Mouse (Mus musculus) fat pad, adult 2 months (tissue): ENCODE measurements around the gene Kazald1.
"Not testable (repeated sequence)": the region's sequence is repeated elsewhere in the genome, so short reads cannot be mapped to it uniquely, and the experiment has no call there.

Experiments
- DNase-seq: peaks from one replicate; pipeline ENCODE4 v3.0.0-alpha.2; 2011; ENCODE audit warnings: low read depth, low spot score; ENCODE audit errors: extremely low read depth

Kazald1 gene

DNA sequence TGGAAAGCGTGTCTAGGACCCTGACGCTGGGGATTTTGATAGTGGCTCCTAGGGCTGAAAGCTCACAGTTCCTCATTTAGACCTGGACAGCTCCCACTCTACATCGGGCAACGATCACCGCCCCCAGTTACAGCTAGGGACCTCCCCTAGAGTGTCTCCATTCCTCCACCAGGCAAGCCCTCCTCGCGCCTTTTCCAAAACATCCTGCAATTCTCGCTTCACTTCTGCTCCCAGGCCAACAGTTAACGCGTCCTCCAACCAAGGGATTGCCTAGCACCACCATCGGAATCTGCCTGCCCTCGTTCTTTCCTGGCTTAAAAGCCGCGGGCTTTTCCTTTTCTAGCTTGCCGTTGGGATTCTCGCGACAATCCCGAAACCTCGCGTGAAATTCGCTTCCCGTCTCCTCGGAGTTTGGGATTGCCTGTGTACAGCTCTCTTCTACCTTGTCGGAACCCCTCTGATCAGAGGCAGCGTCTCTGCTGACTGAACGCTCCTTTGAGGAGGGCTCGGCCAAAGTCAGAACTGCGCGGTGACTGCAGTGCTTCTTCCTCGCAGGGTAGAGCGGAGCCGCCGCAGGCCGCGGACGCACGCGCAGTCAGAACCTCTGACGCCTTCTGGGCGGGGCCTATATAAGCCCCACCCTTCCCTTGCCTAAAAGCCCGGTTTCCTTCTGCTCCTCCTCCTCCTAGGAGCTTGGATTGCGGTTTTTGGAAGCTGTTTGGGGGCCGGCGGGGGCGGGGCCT is at the start of gene Kazald1:
Kazald1 (plus strand) TSS at position 662 of the 743 bp plus-strand sequence.
- DNase-seq = no peak

DNA sequence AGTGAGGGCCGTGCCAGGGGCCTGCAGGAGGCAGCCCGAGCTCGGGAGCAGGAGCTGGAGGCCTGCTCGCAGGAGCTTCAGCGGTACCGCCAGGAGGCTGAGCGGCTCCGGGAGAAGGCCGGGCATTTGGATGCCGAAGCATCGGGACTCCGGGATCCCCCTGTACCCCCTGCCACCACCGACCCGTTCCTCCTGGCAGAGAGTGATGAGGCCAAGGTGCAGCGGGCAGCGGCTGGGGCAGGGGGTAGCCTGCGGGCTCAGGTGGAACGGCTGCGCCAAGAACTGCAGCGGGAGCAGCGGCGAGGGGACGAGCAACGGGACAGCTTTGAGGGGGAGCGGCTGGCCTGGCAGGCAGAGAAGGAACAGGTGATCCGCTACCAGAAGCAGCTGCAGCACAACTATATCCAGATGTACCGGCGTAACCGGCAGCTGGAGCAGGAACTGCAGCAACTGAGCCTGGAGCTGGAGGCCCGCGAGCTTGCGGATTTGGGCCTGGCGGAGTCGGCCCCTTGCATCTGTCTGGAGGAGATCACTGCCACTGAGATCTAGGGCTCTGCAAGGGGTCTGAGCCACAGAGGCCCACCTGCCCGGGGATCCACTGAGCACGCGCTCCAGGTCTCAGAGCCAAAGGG is 49.0 kb upstream of the Kazald1 start:
- no peak for DNase-seq

DNA sequence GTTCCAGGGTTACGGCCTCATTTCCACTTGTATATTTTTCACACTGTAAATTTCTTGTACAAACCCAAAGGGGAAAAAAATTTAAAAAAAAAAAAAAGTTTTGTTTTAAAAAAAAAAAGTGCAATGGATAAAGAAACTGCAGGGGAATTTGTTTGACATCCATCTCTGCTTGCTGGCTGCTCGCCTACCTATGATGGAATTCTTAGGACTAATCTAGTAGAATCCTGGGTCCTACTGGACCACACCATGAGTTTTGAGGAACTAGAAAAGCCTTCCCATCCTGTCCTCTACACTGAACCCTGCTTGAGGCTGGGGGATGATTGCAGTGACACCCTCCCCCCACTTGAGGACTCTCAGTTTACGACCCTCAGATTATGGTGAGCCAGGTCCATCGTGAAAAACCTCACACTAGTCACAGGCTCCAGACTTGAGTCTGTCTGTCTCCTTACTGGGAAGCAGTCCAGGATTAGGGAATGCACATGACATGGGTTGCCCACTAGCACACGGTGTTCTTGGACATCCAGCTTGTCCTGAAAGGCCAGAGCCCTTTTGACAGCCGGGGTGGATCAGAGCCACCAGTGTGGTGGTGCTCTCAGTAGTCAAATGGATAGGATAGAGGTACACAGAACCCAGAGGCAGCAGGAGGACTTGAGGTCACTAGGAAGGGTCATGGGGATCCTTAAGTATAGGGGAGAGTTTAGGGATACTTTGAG is 47.9 kb upstream of the Kazald1 start:
- DNase-seq = no peak

DNA sequence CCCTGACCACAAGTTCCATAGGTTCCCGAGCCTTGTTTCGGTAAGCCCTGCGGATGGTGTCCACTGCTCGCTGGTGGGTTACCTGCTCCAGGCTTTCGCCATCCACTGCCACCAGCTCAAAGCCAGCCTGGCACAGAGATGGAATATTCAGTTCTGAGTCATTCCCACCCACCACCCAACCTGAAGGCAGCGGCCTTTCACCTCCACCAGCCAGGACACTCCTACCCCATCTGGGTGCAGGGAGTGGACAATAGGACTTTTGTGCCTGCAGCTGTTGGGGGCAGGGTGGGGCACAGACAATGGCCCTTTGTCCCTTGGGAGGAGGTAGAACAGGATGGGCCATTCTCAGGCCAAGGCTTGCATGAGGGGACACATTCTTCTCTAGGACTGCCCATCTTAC is 47.2 kb upstream of the Kazald1 start:
- no peak for DNase-seq

DNA sequence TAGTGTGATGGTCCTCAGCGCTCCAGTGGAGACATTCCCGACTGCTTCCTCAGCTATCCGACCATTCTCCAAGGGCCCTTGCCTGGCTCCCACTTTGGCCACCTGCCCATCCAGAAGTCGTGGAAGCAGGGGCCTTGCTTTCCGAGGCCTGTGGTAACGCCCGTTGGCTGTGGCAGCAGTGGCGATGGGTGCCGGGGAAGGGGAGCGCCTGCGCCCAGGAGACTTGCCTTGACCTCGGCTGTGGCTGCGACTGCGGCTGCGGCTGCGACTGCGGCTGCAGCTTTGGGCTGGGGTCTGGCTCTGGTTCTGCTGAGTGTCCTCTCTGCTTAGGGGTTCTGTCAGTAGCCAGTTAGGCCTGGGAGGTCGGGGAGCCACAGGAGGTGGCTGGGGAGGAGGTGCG is 46.3 kb upstream of the Kazald1 start:
- DNase-seq = no peak

DNA sequence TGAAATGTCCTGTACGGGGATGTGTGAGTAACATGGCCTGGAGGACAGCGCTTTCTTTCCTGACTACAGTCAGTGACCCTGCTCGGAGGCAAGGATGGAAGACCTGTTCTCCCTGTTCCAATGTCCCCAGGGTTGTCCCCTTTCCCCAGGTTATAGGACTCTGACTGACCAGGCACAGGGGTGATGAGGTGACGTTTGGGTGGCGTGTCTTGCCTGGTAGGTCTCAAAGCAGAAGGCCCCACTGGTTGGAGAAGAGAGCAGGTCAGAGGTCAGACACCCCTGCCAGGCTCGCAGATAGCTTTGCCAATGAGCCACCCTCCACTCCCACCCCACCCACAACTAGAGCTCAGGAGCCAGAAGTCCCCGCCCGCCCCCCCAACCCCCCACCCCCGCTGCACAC is 45.5 kb upstream of the Kazald1 start:
- no peak for DNase-seq

DNA sequence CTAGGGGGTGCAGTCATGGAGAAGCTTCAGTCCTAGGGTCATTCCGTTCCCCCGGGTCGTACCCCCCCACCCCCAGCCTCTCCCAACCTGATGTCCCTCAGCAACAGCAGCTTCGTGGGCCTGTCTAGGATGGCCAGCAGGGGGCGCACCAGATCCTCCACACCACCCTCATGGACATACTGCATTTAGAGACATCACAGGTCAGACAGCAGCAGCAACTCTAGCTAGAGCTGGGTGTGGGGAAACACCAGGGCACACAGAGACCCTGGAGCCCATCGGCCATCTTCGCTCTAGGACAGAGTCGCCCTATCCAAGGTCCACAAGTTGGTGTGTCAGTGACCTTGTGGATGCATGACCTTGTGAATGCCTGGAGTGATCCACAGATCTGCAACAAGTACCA is 44.9 kb upstream of the Kazald1 start:
- DNase-seq = no peak

DNA sequence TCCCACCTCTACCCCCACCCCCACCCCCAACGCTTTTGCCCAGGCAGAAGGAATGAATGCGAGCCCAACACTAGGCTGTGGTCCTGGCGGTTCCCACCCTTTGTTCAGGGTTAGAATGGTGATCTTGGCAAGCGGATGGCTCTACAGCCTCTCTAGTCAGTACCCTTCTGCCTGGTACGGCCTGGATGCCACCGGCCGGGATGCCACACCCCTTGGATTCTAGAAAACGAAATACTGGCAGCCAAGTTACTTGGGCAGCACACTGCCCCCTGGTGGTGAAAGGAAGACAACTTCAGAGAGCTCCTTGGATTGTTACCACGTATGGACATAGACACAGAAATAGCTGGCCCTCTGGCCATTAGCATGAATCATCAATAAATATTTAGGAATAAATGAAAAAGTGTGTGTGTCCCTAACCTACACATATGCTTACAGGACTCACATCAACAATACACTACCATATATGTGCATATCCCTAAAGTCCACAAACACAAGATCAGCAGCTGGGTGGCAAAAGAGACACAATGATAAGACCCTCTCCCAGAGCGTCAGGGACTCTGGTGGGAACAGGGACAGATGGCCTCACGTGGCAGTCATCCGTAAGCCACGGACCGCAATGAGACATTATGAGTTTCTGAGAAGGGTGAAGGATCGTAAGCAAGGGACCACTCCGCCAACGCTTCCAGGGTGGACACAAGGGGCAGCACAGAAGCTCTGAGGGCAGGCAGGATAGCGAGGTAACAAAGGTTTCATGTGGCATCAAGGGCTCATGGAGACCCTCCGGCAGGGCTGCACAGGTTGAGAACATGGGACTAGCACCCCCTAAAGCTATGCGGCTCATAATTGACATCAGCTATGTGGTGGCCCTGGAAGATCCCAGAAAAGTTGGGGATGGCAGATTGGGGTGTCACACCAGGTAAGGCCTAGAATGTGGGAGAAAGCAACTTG is 44.0 kb upstream of the Kazald1 start:
- DNase-seq = no peak

DNA sequence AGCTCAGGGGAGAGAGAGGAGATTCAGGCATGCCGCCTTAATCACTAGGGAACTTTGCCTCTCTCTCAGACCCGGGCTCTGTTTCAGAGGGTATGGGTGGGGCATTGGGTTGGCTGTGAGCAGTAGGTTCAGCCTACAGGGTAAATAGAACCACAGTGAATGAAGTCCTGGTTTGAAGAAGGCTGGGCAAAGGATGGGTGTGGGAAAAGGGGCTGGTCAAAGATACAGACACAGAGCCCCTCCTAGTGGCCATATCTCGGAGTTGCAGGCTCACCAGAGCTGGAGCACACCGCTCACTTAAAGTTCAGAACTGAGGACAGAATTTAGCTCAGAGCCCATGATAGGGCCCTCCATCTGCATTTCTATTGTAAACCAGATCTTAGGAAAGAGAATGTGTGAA is 43.3 kb upstream of the Kazald1 start:
- DNase-seq = no peak

DNA sequence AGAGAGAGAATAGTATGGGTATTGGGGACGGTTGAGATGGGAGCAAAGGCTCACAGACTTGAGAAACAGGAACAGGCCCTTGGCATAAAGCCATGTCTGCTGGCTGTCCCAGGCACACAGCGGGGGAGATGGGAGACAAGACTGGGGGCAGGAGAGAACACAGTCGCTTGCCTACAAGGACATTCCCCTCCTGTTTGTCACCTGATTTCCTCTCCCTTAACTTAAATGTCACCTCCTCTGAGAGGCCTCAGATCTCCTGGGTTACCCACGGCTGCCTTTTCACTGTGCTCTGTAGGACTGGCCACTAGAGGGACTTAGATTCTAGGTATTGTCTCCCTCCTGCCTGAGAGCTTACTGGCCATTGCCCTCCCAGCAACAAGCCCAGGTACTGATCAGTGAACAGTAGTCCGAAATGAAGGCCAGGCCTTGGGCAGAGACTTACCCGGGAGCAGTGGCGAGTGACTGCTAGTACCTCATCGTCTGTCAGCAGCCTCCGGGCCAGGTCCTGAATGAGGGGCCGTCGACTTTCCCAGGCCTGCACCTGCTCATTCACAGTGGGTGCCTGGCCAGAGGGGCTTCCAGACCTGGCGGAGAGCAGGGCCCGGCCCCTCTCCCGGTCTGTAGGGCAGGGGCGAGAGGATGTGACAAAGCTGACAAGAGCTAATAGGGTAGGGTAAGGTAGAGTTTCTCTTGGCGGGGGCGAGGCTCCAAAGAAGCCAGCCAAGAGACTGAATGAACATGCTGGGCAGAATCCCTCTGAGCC is 42.3 kb upstream of the Kazald1 start:
- no peak for DNase-seq

DNA sequence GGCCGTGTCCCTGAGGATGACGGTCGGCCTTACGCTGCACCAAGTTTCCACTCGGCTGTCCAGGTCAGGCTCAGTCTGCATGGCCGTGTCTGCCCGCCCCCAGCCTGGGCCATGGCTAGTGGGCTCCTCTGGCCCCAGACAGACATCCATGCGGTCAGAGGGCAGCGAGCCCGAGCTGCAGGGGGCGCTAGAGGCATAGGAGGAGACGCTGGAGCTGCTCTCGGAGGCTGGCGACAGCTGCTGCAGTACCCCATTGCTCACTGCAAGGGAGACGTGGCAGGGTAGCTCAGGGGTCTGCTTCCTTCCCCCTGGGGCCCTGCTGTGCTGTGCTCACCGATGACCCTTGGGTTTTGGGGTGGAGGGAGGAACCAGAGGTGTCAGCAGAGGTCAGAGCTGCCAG is 38.2 kb upstream of the Kazald1 start:
- DNase-seq = no peak

DNA sequence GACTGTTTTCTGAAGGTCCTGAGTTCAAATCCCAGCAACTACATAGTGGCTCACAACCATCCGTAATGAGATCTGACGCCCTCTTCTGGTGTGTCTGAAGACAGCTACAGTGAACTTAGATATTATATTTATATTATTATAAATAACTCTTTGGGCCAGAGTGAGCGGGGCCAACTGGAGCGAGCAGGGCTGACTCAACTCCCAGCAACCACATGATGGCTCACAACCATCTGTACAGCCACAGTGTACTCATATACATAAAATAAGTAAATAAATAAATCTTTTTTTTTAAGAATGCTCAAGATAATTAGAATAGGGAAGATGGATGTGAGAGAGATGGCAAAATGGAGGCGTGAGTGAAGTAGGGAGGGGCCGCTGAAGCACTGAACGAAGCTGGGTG is 36.8 kb upstream of the Kazald1 start:
- not testable (repeated sequence) for DNase-seq

DNA sequence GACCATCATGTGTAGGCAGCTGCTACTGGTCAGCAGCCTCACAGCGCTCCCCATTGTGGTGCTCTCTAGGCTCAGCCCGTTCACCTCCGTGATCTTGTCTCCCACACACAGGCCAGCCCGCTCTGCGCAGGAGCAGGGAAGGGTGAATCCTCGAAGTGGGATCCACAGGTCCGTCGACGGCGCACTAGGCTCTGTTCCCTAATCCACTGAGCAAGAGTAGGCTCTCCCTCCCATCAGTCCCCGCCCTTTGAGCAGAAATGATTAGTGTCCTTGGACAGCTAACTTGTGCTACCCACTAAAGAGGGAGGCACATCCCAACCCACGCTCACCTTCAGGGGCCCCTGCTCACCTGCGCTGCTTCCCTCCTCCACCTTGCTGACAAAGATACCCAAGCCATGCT is 34.8 kb upstream of the Kazald1 start:
- DNase-seq = no peak

DNA sequence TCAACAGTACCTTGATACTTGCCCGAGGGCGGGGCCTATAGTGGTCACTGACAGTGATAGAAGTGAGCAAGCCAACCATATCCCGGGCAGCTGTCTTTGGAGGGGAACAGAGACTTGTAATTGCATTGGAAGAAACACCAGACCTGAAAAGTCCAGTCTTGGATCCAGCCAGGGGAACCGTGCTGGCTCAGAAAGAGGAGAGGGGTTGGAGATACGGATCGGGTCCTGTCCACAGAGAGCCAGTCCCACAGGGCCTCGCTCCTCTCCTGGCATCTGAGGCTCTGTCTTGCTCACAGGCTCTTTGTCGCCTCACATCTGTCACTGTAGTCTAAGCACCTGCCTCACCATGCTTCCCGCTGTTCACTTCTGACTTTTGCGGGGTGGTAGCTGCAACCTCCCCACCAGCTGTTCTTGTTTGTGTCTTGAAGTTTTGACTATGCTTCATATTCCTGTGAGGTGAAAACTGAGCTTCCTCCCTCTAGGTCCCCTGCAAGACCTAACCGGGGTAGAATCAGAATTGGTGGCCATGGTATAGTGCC is 30.6 kb upstream of the Kazald1 start:
- no peak for DNase-seq

DNA sequence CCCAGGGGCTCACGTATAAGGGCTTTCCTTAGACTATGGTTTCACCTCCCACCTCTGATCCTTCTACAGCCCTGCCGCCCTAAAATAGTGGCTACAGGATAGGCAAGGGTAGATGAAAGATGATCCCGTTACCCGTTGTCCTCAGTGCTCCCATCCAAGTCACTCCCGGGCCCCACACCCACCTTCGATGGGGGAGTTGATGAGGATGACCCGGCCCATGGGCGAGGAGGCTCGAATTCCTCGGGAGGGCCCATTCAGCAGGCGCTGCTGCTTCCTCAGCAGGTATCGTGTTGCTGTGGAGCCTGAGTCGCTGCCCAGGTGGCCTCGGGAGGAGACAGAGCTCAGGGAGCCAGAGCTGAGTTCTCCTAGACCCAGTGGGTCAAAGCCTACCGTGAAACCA is 29.8 kb upstream of the Kazald1 start:
- no peak for DNase-seq

DNA sequence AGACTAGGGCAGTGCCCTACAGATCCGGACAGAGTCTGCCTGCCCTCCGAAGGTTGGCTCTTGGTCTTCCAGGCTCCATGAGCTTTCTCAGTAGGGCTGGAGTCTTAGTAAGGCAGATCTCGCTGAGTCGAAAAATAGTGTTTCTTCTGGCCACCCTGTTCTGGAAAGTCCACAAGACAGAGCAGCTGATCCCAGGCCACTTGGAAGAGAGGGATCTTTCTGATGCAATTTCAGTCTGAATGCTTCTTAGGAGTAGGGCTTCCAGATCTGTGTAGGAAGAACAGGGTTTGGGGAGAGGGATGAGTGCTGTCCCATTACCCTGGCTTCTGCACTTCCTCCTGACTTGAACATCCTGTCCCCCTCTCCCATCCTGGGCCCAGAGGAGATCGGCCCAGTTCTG is 29.4 kb upstream of the Kazald1 start, which contains the start of gene Pdzd7:
Pdzd7 (minus strand) TSS at position 67 of the 400 bp plus-strand sequence.
- no peak for DNase-seq

DNA sequence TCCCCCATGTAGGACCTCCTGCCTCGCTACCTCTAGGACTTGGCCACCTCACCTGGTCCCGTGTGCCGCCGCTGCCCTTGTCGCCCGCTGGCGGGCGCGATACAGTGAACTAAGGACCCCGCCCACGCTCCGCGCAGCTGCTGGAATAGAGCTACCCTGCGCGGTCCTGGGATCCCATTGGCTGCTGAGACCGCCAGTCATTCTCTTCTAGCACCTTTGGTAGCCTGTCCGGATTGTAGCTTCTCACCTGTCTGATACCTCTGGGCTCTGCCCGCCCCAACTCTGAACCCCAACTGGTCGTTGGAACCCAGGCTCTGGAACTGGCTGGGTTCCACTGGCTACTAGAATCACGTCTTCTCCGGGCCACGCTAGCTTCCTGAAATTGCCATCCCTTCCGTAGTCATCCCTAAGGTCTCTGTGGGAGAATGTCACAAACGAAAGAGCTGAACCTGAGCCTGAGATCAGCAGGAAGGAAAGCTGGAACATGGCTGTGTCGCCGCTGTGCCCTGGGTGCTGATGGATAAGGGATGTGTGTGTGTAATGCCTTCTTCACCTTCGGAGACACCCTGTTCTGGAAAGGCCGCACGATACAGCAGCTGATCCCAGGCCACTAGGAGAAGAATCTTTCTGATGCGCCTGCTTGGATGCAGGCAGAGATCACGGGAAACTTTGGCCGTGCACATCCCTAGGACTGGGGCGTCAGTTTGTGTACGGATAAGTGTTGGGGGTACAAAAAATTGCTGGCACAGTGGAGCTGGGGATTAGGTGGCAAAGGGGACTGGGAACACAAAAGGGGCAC is 28.3 kb upstream of the Kazald1 start:
- DNase-seq = no peak

DNA sequence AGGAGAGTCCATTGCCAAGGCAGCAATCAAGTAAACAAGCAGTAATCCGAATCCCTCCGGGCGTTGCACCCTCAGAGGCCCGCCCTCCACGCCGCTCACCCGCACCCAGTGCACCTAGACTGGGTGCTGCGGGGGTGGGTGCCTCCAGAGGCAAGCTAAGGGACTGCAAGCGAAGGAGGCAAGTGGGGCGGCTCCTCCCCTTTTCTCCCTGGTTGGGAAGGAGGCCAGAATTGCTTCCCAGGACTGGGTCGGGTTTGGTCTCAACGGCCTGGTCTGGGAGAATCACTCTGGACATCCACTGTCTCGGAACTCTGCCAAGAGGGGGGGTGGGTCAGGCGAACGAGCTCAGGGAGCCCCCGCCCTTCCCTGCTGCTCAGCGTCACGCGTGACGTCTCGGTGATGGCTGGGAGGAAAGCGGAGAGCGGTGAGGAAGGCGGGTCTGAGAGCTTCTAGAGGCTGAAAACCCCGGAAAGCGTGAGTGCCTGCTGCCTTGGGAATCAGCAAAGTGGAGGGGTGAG is 27.6 kb upstream of the Kazald1 start, which contains the start of gene Sfxn3:
Sfxn3 (plus strand) TSS at position 87 of the 518 bp plus-strand sequence.
- DNase-seq = no peak
